Mouse (Mus musculus) urinary bladder, postnatal 10 days (tissue): Measurements from ENCODE around the gene Ccl6.
"Not testable (repeated sequence)": the region's sequence is repeated elsewhere in the genome, so short reads cannot be mapped to it uniquely, and the experiment has no call there.

Experiments
- DNase-seq: peaks from one replicate; pipeline ENCODE4 v3.0.0; 2022; ENCODE audit warnings: low spot score

Ccl6 gene

GRCm38 (mm10) chr11:83560405-83560804, 32.5 kb downstream of the Ccl6 start:
- DNase-seq, result no peak

DNA sequence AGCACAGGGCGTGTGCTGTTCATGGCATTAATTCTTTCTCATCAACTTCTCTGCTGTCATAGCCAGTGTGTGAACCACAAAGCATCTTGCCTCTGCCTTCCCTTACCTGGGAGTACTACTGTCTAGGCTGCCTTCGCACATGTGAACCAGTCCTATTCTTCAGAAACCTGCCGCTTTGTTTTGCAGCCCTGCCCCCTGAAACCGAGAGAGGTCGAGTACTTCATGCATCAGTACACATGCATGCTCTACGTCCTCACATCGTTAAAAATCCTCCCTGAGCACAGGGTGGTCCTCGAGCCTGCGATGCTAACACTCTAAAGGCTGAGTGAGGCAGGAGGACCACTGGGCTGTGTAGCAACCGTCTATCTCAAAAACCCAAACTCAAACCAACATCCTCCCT, 35.8 kb downstream of the Ccl6 start:
- DNase-seq, result no peak

GRCm38 (mm10) chr11:83556085-83556781, 36.7 kb downstream of the Ccl6 start:
- no peak for DNase-seq

DNA sequence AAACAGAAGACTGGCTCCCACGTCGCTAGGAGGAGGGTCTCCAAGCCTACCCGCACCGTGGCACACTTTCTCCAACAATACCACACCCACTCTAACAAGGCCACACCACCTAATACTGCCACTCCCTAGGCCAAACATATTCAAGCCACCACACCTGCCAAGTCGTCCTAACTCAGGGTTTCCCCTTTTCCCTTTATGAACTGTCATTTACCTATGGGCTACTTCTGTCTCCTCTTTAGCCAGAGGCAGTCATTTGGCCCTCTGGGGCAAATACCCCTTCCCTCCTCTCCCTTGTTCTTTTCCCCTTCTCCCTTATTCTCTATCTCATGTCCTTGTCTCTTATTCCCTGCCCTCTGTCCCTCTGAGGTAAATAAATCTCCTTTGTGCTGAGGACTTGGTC, 41.2 kb downstream of the Ccl6 start:
- no peak for DNase-seq

- not testable (repeated sequence) for DNase-seq
Observed at GRCm38 (mm10) chr11:83551037-83551436, 41.9 kb downstream of the Ccl6 start.

DNA sequence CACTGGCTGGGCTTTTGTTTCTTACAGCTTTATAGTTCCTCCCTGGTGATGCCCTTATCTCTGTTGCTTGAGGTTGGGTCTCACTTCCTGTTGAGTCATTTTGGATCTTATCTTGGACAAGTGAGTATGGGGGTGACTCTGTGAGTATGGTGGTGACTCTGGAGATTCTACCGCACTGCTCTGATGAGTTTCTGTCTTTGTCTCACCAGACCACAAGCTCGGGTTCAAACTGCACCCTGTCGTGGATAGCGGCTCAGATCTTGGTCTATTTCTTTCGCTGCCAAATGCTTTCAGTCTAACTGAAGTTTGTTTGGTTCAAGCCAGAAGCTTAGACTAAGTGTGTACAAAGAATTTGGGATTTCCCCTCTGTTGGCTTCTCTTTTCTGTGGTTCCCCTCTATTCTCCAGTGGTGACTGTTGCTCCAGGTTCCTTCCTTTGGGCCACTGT, 42.7 kb downstream of the Ccl6 start:
- no peak for DNase-seq

GRCm38 (mm10) chr11:83544214-83544613, 48.7 kb downstream of the Ccl6 start:
- no peak for DNase-seq

DNA sequence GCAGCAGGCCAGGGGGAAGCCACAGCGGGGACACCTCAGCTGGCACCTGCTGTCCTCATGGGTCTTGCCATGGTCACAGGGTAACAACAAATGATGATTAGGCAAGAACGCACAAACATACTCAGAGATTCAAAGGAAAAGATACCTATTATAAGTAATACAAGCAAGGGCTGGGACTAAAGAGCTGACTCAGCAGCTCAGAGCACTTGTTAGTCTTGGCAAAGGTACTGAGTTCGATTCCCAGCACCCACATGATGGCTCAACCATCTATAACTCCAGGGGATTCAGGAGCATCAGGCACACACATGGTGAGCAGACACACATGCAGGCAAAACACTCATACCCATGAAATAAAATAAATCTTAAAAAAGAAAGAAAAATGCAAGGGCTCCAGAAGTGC, 51.5 kb downstream of the Ccl6 start:
- no peak for DNase-seq

GRCm38 (mm10) chr11:83540931-83541330, 52.0 kb downstream of the Ccl6 start:
- no peak for DNase-seq

- DNase-seq, result no peak
Observed at GRCm38 (mm10) chr11:83538705-83539314, 54.1 kb downstream of the Ccl6 start.
